Mouse (Mus musculus): ENCODE measurements at regions not wholly inside any gene's neighbourhood (a gene's known extent, or its start where the extent isn't known, plus 50 kb on each side); places are given as distances from the start of the nearest gene placed in this dataset.
"Not testable (repeated sequence)": the region's sequence is repeated elsewhere in the genome, so short reads cannot be mapped to it uniquely, and the experiment has no call there.

- 100% methylated on average over 1 of the region's 1 CpGs for WGBS
Measured at GRCm38 (mm10) chr17:94866630-94867029, 116.8 kb upstream of the Mettl4 start.

GRCm38 (mm10) chr17:94864531-94865318 is 114.9 kb upstream of the Mettl4 start:
- Histone ChIP-seq H3K27ac (ENCODE audit: low read length) (peak overlapping the region; percentile 52; the same call in 1 of the 2 replicates), H3K9ac (replicated peaks; ENCODE audit: low read depth, low read length) (peak overlapping the region; percentile 30; the same call in 1 of the 2 replicates), H3K4me2 (replicated peaks; ENCODE audit: low read depth, low read length) (peak overlapping the region; percentile 63), H3K4me3 (ENCODE audit: low read depth, low read length) (peak overlapping the region; percentile 49)
- not testable (repeated sequence) for H3K4me1 ChIP-seq (ENCODE audit: control insufficient read depth, insufficient read depth, low read length); H3K36me3 ChIP-seq (ENCODE audit: control insufficient read depth, insufficient read depth, low read length); H3K9me3 ChIP-seq (ENCODE audit: control insufficient read depth, low read depth, low read length); H3K27me3 ChIP-seq (ENCODE audit: control insufficient read depth, insufficient read depth, low read length)
- ATAC-seq (ENCODE audit: insufficient number of reproducible peaks, insufficient read depth, low FRiP score, low read depth), result peak; percentile 99
- WGBS, result 10% methylated on average over 20 of the region's 21 CpGs

More at GRCm38 (mm10) chr17:94866630-94867029, 116.8 kb upstream of the Mettl4 start:
- Histone ChIP-seq H3K9me3 (ENCODE audit: control insufficient read depth, low read depth, low read length) (no peaks in the 10 kb centered on the region), H3K27ac (ENCODE audit: low read length) (no peak overlapping the region), H3K36me3 (ENCODE audit: control insufficient read depth, insufficient read depth, low read length) (no peaks in the 10 kb centered on the region), H3K9ac (replicated peaks; ENCODE audit: low read depth, low read length) (no peak overlapping the region), H3K4me1 (ENCODE audit: control insufficient read depth, insufficient read depth, low read length) (no peaks in the 10 kb centered on the region), H3K27me3 (ENCODE audit: control insufficient read depth, insufficient read depth, low read length) (no peaks in the 10 kb centered on the region), H3K4me2 (replicated peaks; ENCODE audit: low read depth, low read length) (no peak overlapping the region), H3K4me3 (ENCODE audit: low read depth, low read length) (no peak overlapping the region)
- ATAC-seq (ENCODE audit: insufficient number of reproducible peaks, insufficient read depth, low FRiP score, low read depth), result no peak

- not testable (repeated sequence) for H3K36me3 ChIP-seq (ENCODE audit: control insufficient read depth, insufficient read depth, low read length); H3K4me3 ChIP-seq (ENCODE audit: low read depth, low read length); H3K4me2 ChIP-seq (replicated peaks; ENCODE audit: low read depth, low read length); H3K4me1 ChIP-seq (ENCODE audit: control insufficient read depth, insufficient read depth, low read length); H3K9me3 ChIP-seq (ENCODE audit: control insufficient read depth, low read depth, low read length); H3K27ac ChIP-seq (ENCODE audit: low read length); ATAC-seq (ENCODE audit: insufficient number of reproducible peaks, insufficient read depth, low FRiP score, low read depth); H3K9ac ChIP-seq (replicated peaks; ENCODE audit: low read depth, low read length); H3K27me3 ChIP-seq (ENCODE audit: control insufficient read depth, insufficient read depth, low read length)
- 86% methylated on average over 4 of the region's 4 CpGs for WGBS
Measured at GRCm38 (mm10) chr17:94854698-94855097, 104.9 kb upstream of the Mettl4 start.

- Histone ChIP-seq H3K4me3 (ENCODE audit: low read depth, low read length) (peak overlapping the region; percentile 63), H3K4me1 (ENCODE audit: control insufficient read depth, insufficient read depth, low read length) (peaks cover 4% of the 10 kb centered on the region; the same call in 1 of the 2 replicates), H3K36me3 (ENCODE audit: control insufficient read depth, insufficient read depth, low read length) (no peaks in the 10 kb centered on the region), H3K9me3 (ENCODE audit: control insufficient read depth, low read depth, low read length) (no peaks in the 10 kb centered on the region; the same call in 1 of the 2 replicates), H3K27me3 (ENCODE audit: control insufficient read depth, insufficient read depth, low read length) (no peaks in the 10 kb centered on the region), H3K27ac (ENCODE audit: low read length) (peak overlapping the region; percentile 81), H3K4me2 (replicated peaks; ENCODE audit: low read depth, low read length) (peak overlapping the region; percentile 72), H3K9ac (replicated peaks; ENCODE audit: low read depth, low read length) (peak overlapping the region; percentile 52)
- ATAC-seq (ENCODE audit: insufficient number of reproducible peaks, insufficient read depth, low FRiP score, low read depth), result peak; percentile 96
- 1% methylated on average over 20 of the region's 20 CpGs for WGBS
Measured at GRCm38 (mm10) chr17:94834446-94835117, 84.8 kb upstream of the Mettl4 start.

- Histone ChIP-seq H3K27ac (ENCODE audit: low read length) (peak overlapping the region; percentile 81; the same call in 1 of the 2 replicates), H3K4me3 (ENCODE audit: low read depth, low read length) (peak overlapping the region; percentile 63), H3K4me2 (replicated peaks; ENCODE audit: low read depth, low read length) (peak overlapping the region; percentile 72), H3K9ac (replicated peaks; ENCODE audit: low read depth, low read length) (peak overlapping the region; percentile 52)
- not testable (repeated sequence) for H3K27me3 ChIP-seq (ENCODE audit: control insufficient read depth, insufficient read depth, low read length); H3K36me3 ChIP-seq (ENCODE audit: control insufficient read depth, insufficient read depth, low read length); H3K9me3 ChIP-seq (ENCODE audit: control insufficient read depth, low read depth, low read length); H3K4me1 ChIP-seq (ENCODE audit: control insufficient read depth, insufficient read depth, low read length)
- 0 out of 2 replicates have a peak, but pooled peaks have one; percentile 9 for ATAC-seq (ENCODE audit: insufficient number of reproducible peaks, insufficient read depth, low FRiP score, low read depth)
- whole genome bisulfite sequencing, result 3% methylated on average over 9 of the region's 9 CpGs
Measured at GRCm38 (mm10) chr17:94834067-94834445, 84.2 kb upstream of the Mettl4 start.

DNA sequence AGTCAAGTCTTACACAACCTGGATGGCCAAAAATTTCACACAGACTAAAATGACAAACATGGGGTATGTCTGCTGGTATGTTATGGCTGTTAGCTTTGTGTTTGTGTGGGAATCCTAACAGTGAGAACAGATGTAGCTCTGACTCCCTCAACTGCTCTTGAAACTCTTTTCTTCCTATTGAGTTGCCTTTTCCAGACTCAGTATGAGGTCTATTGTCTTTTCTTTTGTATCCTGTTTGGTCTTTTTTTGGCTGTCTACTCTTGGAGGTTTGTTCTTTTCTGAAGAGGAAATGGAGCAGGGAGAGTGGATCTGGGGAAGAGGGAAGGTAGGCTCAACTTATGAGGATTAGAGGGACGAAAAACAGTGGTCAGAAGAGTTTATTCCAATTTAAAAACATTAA is 76.6 kb upstream of the Mettl4 start:
- ATAC-seq (ENCODE audit: insufficient number of reproducible peaks, insufficient read depth, low FRiP score, low read depth); H3K27ac ChIP-seq (ENCODE audit: low read length); H3K4me3 ChIP-seq (ENCODE audit: low read depth, low read length); H3K27me3 ChIP-seq (ENCODE audit: control insufficient read depth, insufficient read depth, low read length); H3K9ac ChIP-seq (replicated peaks; ENCODE audit: low read depth, low read length); H3K4me2 ChIP-seq (replicated peaks; ENCODE audit: low read depth, low read length); H3K36me3 ChIP-seq (ENCODE audit: control insufficient read depth, insufficient read depth, low read length); H3K4me1 ChIP-seq (ENCODE audit: control insufficient read depth, insufficient read depth, low read length): not testable (repeated sequence)
- WGBS, result 91% methylated on average over 1 of the region's 1 CpGs
- peaks cover 16% of the 10 kb centered on the region; the same call in 1 of the 2 replicates for H3K9me3 ChIP-seq (ENCODE audit: control insufficient read depth, low read depth, low read length)

GRCm38 (mm10) chr17:94808758-94809157 is 58.9 kb upstream of the Mettl4 start:
- H3K27ac ChIP-seq (ENCODE audit: low read length), result no peak overlapping the region
- no peaks in the 10 kb centered on the region for H3K27me3 ChIP-seq (ENCODE audit: control insufficient read depth, insufficient read depth, low read length)
- no peak for ATAC-seq (ENCODE audit: insufficient number of reproducible peaks, insufficient read depth, low FRiP score, low read depth)

More at GRCm38 (mm10) chr17:94808758-94809157, 58.9 kb upstream of the Mettl4 start:
- H3K4me3 ChIP-seq (ENCODE audit: low read depth, low read length), result no peak overlapping the region
- H3K9ac ChIP-seq (replicated peaks; ENCODE audit: low read depth, low read length), result no peak overlapping the region
- H3K4me2 ChIP-seq (replicated peaks; ENCODE audit: low read depth, low read length), result no peak overlapping the region
- H3K9me3 ChIP-seq (ENCODE audit: control insufficient read depth, low read depth, low read length), result peaks cover 11% of the 10 kb centered on the region; the same call in 1 of the 2 replicates
- H3K36me3 ChIP-seq (ENCODE audit: control insufficient read depth, insufficient read depth, low read length), result peaks cover 3% of the 10 kb centered on the region; the same call in 1 of the 2 replicates
- H3K4me1 ChIP-seq (ENCODE audit: control insufficient read depth, insufficient read depth, low read length), result no peaks in the 10 kb centered on the region
